Mouse (Mus musculus): ENCODE results near the gene Hoxd11. TPM values are rescaled to one million over a fixed set of nuclear protein-coding genes. Genes with fewer than 3 reads are reported as not detected.

The Hoxd11 gene
- polyA plus RNA-seq, 1 experiment from 2014 or later = not detected

- 0 out of 2 replicates have a peak, but pooled peaks cover 3% of the 10 kb centered on the region for H3K4me1 ChIP-seq
- H3K9ac ChIP-seq = no peak overlapping the region
- H3K27ac ChIP-seq = no peak overlapping the region
- no peak for ATAC-seq (replicated peaks)
- under 1% methylated on average over 43 of the region's 43 CpGs for WGBS
- no peaks in the 10 kb centered on the region for H3K9me3 ChIP-seq
- H3K4me2 ChIP-seq = peak overlapping the region; percentile 6; the same call in 1 of the 2 replicates
- no peaks in the 10 kb centered on the region for H3K36me3 ChIP-seq (replicated peaks)
- H3K27me3 ChIP-seq (replicated peaks) = peaks cover 96% of the 10 kb centered on the region
- H3K4me3 ChIP-seq = no peak overlapping the region
Observed at GRCm38 (mm10) chr2:74726973-74727639, 47.7 kb downstream of the Hoxd11 start.

- no peak overlapping the region for H3K4me2 ChIP-seq
Observed at GRCm38 (mm10) chr2:74727640-74728302, 48.4 kb downstream of the Hoxd11 start.

GRCm38 (mm10) chr2:74728303-74728680 lies 48.9 kb downstream of the Hoxd11 start:
- Histone ChIP-seq H3K9me3 (no peaks in the 10 kb centered on the region), H3K36me3 (replicated peaks) (no peaks in the 10 kb centered on the region), H3K4me1 (0 out of 2 replicates have a peak, but pooled peaks cover 3% of the 10 kb centered on the region), H3K4me3 (no peak overlapping the region), H3K9ac (no peak overlapping the region), H3K27ac (no peak overlapping the region), H3K27me3 (replicated peaks) (peaks cover 94% of the 10 kb centered on the region), H3K4me2 (no peak overlapping the region)
- ATAC-seq (replicated peaks) = no peak
- WGBS = under 1% methylated on average over 13 of the region's 13 CpGs

More at GRCm38 (mm10) chr2:74727640-74728302, 48.4 kb downstream of the Hoxd11 start:
- ATAC-seq (replicated peaks) = no peak
- H3K4me1 ChIP-seq = 0 out of 2 replicates have a peak, but pooled peaks cover 3% of the 10 kb centered on the region
- H3K36me3 ChIP-seq (replicated peaks) = no peaks in the 10 kb centered on the region
- H3K9ac ChIP-seq = no peak overlapping the region
- no peak overlapping the region for H3K27ac ChIP-seq
- no peaks in the 10 kb centered on the region for H3K9me3 ChIP-seq
- no peak overlapping the region for H3K4me3 ChIP-seq
- peaks cover 96% of the 10 kb centered on the region for H3K27me3 ChIP-seq (replicated peaks)
- WGBS = 1% methylated on average over 25 of the region's 25 CpGs

- H3K27ac ChIP-seq = no peak overlapping the region
- H3K9me3 ChIP-seq = no peaks in the 10 kb centered on the region
- H3K36me3 ChIP-seq (replicated peaks) = no peaks in the 10 kb centered on the region
- H3K4me2 ChIP-seq = no peak overlapping the region
- H3K9ac ChIP-seq = no peak overlapping the region
- 1% methylated on average over 8 of the region's 8 CpGs for WGBS
- H3K27me3 ChIP-seq (replicated peaks) = peaks cover 93% of the 10 kb centered on the region
- no peak overlapping the region for H3K4me3 ChIP-seq
- 0 out of 2 replicates have a peak, but pooled peaks cover 3% of the 10 kb centered on the region for H3K4me1 ChIP-seq
- ATAC-seq (replicated peaks) = no peak
Observed at GRCm38 (mm10) chr2:74730331-74730730, 51.0 kb downstream of the Hoxd11 start.

- H3K4me2 ChIP-seq = no peak overlapping the region
- H3K36me3 ChIP-seq (replicated peaks) = no peaks in the 10 kb centered on the region
- no peaks in the 10 kb centered on the region for H3K9me3 ChIP-seq
- peaks cover 5% of the 10 kb centered on the region for H3K4me1 ChIP-seq
- H3K27me3 ChIP-seq (replicated peaks) = peaks cover 93% of the 10 kb centered on the region
- no peak overlapping the region for H3K9ac ChIP-seq
- no peak for ATAC-seq (replicated peaks)
- H3K4me3 ChIP-seq = no peak overlapping the region
- no peak overlapping the region for H3K27ac ChIP-seq
Observed at GRCm38 (mm10) chr2:74731055-74731454, 51.7 kb downstream of the Hoxd11 start.

- Histone ChIP-seq H3K36me3 (replicated peaks) (no peaks in the 10 kb centered on the region), H3K9me3 (no peaks in the 10 kb centered on the region), H3K9ac (no peak overlapping the region), H3K27me3 (replicated peaks) (peaks cover 93% of the 10 kb centered on the region), H3K4me1 (peaks cover 5% of the 10 kb centered on the region), H3K4me2 (no peak overlapping the region), H3K4me3 (no peak overlapping the region), H3K27ac (no peak overlapping the region)
- 2% methylated on average over 9 of the region's 9 CpGs for WGBS
- no peak for ATAC-seq (replicated peaks)
Observed at GRCm38 (mm10) chr2:74731799-74732512, 52.6 kb downstream of the Hoxd11 start.

GRCm38 (mm10) chr2:74732513-74733316 lies 53.4 kb downstream of the Hoxd11 start:
- Histone ChIP-seq H3K9me3 (no peaks in the 10 kb centered on the region), H3K4me3 (no peak overlapping the region), H3K27me3 (replicated peaks) (peaks cover 93% of the 10 kb centered on the region), H3K4me1 (peaks cover 5% of the 10 kb centered on the region), H3K27ac (no peak overlapping the region), H3K36me3 (replicated peaks) (no peaks in the 10 kb centered on the region), H3K4me2 (no peak overlapping the region), H3K9ac (no peak overlapping the region)
- ATAC-seq (replicated peaks) = no peak
- WGBS = under 1% methylated on average over 52 of the region's 52 CpGs

- Histone ChIP-seq H3K27ac (no peak overlapping the region), H3K4me2 (no peak overlapping the region), H3K36me3 (replicated peaks) (no peaks in the 10 kb centered on the region), H3K4me3 (no peak overlapping the region), H3K27me3 (replicated peaks) (peaks cover 94% of the 10 kb centered on the region), H3K9me3 (no peaks in the 10 kb centered on the region), H3K9ac (no peak overlapping the region), H3K4me1 (peaks cover 5% of the 10 kb centered on the region)
- under 1% methylated on average over 14 of the region's 16 CpGs for whole genome bisulfite sequencing
- no peak for ATAC-seq (replicated peaks)
Observed at GRCm38 (mm10) chr2:74733317-74733661, 53.9 kb downstream of the Hoxd11 start.

- WGBS = 0% methylated on average over 6 of the region's 6 CpGs
- H3K27ac ChIP-seq = no peak overlapping the region
- peaks cover 94% of the 10 kb centered on the region for H3K27me3 ChIP-seq (replicated peaks)
- H3K36me3 ChIP-seq (replicated peaks) = no peaks in the 10 kb centered on the region
- no peak overlapping the region for H3K4me2 ChIP-seq
- H3K4me3 ChIP-seq = no peak overlapping the region
- H3K9me3 ChIP-seq = no peaks in the 10 kb centered on the region
- H3K9ac ChIP-seq = no peak overlapping the region
- no peak for ATAC-seq (replicated peaks)
- H3K4me1 ChIP-seq = peaks cover 5% of the 10 kb centered on the region
Observed at GRCm38 (mm10) chr2:74733765-74734164, 54.4 kb downstream of the Hoxd11 start.

- Histone ChIP-seq H3K27me3 (replicated peaks) (peaks cover 94% of the 10 kb centered on the region), H3K9me3 (no peaks in the 10 kb centered on the region), H3K9ac (no peak overlapping the region), H3K36me3 (replicated peaks) (no peaks in the 10 kb centered on the region), H3K4me1 (peaks cover 5% of the 10 kb centered on the region), H3K27ac (no peak overlapping the region), H3K4me3 (no peak overlapping the region), H3K4me2 (no peak overlapping the region)
- ATAC-seq (replicated peaks) = no peak
- under 1% methylated on average over 13 of the region's 13 CpGs for WGBS
Observed at GRCm38 (mm10) chr2:74734451-74734850, 55.1 kb downstream of the Hoxd11 start.

- Histone ChIP-seq H3K27me3 (replicated peaks) (peaks cover 96% of the 10 kb centered on the region), H3K4me1 (peaks cover 5% of the 10 kb centered on the region), H3K27ac (no peak overlapping the region), H3K9me3 (no peaks in the 10 kb centered on the region), H3K4me3 (no peak overlapping the region), H3K4me2 (no peak overlapping the region), H3K36me3 (replicated peaks) (no peaks in the 10 kb centered on the region), H3K9ac (no peak overlapping the region)
- under 1% methylated on average over 27 of the region's 27 CpGs for WGBS
- no peak for ATAC-seq (replicated peaks)
Observed at GRCm38 (mm10) chr2:74734996-74735811, 55.8 kb downstream of the Hoxd11 start.
